Mouse (Mus musculus) heart, adult 9 months (tissue): ENCODE data around the gene Rnh1.

Experiments
- DNase-seq, 2 experiments: peaks; one replicate each; pipeline ENCODE4 v3.0.0; 2022; ENCODE audit warnings: low spot score in 2 of 2

Gene Rnh1

DNA sequence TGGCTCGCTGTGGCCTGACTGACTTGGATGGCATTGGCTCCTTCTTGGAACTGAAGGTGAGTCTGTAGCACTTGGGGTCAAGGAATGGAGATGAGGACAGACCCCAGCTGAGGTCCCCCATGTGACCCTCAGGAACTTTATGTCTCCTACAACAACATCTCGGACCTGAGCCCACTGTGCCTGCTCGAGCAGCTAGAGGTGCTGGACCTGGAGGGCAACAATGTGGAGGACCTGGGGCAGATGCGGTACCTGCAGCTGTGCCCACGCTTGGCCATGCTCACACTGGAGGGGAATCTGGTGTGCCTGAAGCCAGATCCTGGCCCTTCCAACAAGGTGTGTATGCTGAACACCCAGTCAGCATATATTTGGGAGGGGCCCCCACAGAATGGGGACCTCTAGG, 32.8 kb upstream of the Rnh1 start:
- no peak for DNase-seq

DNA sequence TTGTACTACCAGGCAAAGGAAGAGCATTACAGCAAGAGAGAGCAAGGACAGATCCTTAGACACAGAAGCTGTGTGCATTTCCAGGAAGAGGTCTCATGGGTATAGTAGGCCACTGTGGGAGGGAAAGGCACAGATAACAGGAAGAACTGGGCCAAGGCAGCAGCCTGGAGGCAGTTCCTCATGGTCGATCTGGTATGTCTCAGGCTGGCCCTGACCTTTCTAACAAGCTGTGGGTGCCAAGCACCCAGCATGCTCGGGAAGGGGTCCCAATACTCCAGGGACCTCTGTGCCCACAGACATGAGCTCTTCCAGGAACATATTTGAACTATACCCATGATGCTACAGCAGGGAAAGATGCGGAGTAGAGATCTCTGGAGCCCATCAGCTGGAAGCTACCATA, 31.9 kb upstream of the Rnh1 start:
- DNase-seq: no peak

DNA sequence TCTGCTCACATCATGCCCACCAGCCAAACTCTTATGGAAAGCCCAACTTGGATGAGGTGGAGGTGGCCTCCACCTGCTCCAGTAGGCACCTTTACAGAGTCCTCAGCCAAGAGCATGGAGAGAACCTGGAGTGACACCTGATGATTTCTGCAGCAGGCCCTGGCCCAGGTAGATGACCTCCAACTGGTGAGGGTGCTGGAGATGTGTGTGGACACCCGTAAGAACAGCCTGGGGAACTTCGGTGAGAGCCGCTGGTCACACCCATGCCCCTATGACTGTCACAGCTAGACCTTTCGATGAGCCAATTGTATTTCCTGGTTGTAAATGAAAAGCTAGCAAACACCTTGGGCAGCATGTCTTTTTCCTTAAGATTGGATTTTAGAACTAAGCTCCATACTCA, 25.5 kb upstream of the Rnh1 start:
- no peak for DNase-seq

DNA sequence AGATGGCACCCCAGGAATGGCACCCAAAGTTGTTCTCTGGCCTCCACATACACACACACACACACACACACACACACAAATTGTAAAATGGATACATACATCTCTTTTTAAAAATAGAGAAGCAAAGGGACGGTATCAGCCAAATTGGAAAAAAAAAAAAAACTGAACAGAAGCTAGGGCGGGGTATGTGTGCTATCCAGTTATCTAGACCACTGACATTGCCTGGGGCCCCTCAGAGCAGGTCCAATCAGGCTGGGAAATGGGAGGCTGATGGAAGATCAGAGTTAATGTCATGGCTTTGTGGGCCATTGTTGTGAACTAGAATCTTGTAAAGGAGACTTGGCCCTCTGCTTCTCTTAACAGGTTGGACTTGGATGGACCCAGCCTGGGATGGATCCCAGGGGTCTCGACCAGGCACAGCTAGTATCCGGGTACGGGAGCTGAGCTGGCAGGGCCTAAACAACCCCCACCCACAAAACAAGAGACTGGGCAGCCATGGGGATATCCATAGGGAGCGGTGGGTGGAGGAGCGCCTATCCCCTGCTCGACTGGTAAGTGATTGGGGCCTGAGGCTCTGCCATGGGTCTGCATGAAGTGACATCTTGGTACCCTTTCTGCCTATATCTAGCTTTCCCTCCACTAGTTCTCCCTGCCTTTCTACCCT, 24.1 kb upstream of the Rnh1 start:
- DNase-seq: no peak

DNA sequence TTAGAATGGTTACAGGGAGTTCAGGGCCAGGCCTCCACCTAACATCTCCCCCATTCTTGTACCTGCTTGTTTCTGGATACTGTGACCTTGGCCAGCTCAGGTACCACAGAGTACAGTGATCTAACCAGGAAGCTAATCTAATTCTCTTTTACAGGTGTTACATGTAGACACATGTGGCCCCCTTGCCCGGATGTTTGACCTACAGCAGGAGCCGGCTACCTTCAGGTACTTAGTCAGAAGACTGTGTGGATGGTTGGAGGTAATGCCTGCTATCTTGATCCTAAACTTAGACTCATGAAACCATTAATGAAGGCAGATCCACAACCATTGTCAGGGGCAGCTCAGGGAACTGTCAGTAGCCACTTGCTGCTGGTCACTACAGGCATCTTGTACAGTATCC, 23.1 kb upstream of the Rnh1 start:
- no peak for DNase-seq

DNA sequence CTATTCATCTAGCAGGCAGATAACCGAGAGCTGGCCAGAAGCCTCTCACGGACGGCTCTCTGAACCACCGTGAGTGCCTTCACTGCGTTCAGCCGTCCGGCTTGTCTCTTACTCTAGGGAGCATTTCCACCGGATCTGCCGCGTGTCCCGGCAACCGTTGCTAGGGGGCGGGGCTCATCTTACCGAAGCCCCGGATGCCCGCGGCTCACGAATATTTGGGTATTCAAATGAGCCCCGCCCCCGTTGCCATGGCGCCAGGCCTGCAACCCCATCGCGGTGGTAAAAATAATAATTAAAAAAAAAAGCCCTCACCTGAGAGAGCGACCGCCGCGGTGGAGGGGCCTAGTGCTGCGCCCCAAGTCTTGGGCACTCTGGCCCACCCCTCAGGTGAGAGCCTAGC, 22.2 kb upstream of the Rnh1 start:
- peak; percentile 83 to 86 for DNase-seq

DNA sequence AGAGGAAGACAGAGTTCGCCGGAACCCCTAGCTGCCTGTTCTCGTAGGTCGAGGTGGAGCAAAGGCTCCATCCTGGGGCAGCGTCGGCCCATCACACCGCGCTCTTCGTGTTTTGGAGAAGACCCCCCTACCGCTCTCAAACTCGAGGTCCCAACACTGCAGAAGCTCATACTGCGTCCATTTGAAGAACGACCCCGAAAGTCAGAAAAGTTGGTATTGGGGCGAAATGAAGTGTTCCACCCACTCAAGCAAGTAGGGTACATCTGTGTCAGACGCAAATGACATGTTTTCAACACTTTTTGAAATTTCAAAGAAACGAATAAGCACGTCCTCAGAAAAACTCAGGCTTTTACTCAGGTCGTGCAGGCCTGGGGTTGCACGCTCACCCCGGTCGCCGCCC, 21.8 kb upstream of the Rnh1 start:
- DNase-seq: no peak

DNA sequence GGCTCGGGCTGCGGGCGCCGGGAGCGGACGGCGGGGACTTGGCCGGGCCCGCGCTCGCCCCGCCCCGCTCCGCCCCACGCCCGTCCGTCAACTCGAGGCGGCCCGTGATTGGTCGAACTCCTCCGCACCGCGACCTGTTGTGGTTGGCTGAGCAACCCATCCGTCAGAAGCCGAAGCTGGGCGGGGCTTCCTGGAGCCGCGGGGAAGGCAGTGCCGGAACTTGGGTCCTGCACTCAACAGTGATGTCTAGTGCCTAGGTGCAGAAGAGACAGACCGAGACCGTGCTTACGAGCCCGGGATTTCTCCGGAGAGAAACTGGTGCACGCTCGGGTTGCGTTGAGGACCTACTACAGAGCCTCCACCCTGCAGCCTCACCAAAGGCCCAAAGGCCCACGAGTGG, 21.3 kb upstream of the Rnh1 start, which contains the start of the genes Hras and Lrrc56:
Gene Hras (minus strand): TSS at position 58 of the 400 bp plus-strand sequence.
Gene Lrrc56 (plus strand): TSS at position 210 of the 400 bp plus-strand sequence.
- peak; percentile 97 to 98 for DNase-seq

DNA sequence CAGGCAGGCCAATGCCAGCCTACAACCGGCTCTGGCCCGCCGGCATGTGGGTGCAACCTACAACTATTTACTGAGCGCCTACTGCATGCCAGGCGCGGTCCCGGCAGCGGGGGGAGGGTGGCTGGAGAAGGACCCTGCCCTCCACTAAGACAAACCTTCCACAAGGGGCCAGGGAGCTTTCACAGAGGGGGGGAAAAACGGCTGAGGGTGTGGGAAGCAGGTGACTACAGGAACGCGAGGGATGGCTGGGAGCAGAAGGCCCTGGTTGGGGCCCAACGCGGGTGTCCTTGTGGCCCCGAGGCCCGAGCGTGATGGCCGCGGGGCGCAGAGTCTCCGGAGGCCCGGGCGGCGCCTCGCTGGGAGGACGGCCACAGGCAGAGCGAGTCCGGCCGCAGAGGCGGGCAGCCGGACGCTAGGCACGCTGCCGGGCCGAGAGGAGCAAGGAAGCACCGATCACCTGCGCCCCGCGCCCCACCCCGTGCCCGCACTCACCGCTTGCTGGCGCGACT, 20.7 kb upstream of the Rnh1 start:
- no peak for DNase-seq

DNA sequence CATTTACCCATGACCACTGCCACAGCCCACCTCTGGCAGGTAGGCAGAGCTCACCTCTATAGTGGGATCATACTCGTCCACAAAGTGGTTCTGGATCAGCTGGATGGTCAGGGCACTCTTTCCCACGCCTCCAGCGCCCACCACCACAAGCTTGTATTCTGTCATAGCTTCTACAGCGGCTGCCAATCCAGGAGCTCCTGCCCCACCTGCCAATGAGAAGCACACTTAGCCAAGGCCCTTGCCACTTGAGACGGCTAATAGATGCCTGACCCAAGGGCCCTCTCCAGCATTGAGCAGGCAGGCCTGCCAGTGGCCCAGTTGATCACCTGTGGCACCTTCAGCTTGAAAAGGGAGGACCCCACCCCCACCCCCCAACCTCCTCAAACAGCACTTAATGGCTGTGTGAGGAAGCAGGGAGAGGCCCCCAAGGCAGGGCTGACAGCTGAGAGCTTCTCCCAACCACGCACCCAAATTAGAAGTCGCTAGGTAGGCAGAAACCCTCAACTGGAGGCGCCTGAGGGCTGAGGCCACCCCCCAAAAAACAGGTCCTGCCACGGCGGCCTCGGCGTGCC, 20.2 kb upstream of the Rnh1 start:
- no peak for DNase-seq

DNA sequence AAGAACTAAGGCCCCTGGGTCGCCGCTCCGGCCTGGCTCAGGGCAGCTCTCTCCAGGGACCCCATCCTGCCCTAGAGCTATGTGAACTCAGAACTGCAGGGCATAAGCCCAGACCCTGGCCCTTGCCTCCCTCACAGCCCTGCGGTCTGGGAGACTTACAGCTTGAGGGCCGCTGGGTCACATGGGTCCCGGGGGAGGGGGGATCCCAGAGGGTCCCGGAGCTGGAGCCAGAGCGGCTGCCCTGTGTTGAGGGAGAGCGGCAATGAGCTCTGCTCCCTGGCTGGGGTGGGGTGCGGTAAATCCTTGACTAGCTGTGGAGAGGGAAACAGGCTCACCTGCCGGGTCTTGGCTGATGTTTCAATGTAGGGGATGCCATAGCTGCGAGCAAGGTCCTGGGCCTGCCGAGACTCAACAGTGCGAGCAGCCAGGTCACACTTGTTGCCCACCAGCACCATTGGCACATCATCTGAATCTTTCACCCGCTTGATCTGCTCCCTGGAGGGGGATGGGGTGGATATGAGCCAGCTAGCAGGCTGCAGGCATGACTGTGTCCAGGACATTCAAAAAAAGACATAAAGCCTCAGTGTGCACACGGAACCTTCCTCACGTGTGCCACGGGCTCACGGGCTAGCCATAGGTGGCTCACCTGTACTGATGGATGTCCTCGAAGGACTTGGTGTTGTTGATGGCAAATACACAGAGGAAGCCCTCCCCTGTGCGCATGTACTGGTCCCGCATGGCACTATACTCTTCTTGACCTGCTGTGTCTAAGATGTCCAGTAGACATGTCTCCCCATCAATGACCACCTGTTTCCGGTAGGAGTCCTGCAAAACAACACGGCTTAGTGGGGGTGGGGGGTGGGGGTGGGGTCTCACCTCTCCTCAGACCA, 19.4 kb upstream of the Rnh1 start:
- no peak for DNase-seq

DNA sequence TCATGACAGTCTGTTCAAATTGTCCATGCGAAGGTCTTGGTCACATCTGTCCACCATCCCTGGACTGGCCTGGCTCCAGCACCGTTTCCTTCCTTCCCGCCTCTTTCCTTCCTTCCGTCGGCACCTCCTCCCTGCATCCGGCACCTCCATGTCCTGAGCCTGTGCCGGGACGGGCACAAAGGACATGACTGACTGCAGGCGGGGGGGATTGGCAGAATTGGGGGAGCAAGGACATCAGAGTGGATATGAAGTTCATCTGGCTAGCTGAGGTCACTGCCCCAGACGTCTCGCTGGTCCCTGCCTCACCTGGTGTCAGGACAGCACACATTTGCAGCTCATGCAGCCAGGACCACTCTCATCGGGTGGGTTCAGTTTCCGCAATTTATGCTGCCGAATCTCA, 18.4 kb upstream of the Rnh1 start:
- DNase-seq: peak in 1 of 2 experiments; percentile 31

DNA sequence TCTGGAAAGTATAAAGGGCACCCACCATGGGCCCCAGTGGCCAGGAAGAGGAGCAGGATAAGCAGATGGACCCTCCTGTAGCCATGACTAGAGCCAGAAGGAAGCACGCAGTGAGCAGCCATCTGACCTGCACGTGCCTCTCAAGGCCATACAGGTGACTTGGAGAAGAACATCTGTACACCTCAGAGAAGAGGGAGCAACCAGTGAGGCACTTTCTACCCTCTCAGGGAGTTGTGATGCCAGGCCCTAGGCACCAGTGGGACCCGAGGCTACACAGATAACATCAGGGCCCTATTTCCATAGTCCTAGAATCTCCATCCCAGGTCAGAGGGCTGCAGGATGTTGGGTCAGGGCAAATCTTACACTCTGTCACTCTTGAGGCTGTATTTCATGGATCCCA, 17.6 kb upstream of the Rnh1 start:
- no peak for DNase-seq

DNA sequence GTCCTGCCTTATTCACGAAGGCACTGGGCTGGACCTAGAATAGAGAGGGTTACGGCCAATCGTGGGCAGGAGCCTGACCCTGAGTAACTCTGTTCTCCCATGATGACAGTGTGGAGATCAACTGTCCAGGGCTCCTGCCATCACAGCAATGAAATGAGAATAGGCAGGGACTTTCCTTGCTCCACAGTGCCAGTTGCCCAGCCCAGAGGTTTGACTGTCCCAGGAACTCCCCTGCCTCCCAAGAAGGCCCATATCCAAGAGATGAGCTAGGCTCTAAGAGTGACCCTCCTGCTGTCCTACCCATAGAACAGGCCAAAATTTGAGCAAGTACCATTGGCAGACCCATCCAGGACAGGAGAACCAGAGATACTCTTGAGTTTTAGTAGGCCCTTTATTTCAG, 16.1 kb upstream of the Rnh1 start:
- DNase-seq: no peak

DNA sequence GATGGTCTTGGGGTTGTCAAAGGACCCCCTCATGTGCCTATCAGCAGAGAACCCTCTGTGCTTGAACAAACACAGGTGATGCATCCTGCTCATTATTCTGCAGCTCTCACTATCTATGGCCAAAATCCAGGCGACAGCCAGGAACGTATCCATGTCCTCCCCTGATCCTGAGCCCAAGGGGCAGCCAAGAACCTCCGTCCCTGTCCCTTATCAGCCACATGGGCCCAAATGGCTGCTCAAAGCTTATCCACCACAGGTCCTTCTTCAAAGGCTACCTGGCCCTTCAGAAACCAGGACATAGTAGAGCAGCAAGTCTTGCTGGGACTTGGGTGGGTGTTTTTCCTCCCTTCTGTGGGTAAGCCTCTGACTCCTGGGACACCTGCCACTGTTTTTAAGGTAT, 15.5 kb upstream of the Rnh1 start:
- no peak for DNase-seq

DNA sequence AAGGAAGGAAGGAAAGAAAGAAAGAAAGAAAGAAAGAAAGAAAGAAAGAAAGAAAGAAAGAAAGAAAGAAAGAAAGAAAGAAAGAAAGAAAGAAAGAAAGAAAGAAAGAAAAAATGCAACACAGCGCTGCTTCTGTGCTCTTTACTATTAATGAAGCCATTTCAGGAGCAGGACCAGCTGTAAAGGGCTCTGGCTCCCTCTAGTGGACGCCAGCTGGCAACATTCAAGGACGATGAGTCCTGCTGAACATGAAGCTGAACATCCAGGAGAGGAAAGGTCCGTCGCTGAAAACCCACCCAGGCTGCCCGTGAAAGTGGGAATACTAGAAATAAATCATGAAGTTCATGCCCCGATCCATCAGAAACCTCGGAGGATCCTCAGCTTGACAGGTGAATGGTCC, 3.5 kb upstream of the Rnh1 start:
- peak in 1 of 2 experiments; percentile 86 for DNase-seq

DNA sequence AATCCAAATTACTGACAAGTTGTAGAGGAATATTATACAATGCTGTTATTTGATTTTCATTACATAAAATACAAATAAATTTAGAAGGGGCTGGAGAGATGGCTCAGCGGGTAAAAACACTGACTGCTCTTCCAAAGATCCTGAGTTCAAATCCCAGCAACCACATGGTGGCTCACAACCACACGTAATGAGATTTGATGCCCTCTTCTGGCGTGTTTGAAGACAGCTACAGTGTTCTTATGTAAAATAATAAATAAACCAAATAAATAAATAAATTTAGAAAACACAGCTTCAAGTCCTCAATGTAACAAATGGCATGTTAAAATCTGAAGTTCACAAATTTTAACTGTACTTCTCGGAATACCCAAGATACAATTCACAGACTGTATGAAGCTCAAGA, 2.4 kb upstream of the Rnh1 start:
- DNase-seq: no peak

DNA sequence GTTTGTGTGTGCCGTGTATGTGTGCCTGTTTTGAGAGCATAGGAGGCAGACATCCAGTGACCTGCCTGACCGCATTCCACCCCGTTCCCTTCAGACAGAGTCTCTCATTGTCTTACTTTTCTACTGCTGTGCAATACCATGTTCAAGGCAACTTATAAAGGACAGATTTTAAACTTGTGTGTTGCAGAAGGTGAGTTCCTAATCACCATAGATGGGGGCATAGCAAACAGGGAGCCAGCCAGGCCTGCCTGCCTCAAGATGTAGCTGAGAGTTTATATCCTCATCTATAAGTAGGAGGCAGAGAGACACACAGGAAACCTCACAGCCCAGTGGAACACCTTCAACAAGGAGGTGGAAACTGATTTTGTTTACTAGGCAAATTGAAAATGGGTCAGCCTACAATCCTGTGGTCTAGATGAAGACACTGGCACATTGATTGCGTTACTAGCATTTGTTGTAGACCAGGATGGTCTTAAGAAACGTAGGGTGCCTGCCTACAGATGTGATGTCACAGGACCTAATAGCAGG, 730 bp upstream of the Rnh1 start:
- no peak for DNase-seq

DNA sequence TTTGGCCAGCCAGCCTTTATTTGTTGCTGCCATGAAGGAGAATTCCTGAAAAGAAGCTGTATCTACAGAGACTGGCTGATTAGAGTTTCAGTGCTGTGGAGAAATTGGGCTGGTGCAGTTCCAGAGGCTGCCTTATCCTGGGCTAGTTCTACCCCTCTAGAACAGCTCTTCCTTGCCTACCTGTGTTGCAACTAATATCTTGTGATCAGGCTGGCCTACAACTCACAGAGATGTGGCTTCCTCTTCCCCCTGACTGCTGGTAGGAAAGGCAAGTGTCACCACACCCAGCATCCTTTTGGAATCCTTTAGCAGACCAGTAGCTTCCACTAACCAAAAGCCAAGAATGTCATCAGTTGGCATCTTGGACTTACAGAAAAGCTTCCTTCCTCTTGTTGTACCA, 2.8 kb downstream of the Rnh1 start:
- DNase-seq: no peak

DNA sequence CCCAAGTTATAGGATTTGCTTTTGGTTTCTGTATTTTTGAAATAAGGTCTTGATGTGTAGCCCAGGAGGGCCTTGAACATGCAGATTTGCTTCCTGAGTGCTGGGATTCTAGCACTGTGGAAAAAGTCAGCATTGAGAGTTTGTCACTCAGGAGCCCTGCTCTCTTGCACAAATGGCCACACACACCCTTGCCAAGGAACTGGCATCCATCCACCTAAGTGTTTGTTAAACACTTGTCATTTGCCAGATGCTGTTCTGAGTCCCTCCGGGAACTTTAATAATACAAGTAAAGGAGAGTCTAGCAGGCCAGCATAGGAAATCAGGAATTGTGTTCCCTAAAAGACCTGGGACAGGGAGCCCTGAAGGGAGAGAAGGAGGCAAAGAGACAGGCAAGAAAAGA, 3.4 kb downstream of the Rnh1 start:
- DNase-seq: no peak

DNA sequence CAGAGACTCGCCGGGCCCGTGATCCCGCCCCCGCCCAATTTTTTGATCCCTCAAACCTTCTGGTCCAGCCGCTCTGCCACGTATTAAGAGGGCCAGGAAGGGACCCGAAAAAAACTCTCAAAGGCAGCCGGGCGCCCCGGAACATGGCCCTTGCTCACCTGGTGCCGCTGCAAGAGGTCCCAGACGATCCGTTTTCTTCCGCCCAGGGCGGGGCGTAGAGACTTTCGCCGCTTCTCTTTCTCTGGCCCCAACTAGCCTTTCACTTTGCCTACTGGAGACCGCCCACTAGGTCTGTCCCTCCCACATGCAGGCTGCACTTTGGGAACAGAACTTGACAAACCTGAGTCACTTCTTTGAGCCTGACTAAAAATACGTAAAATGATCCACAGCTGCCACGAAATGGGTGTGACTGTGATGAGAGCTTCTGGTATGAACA, 4.1 kb downstream of the Rnh1 start:
- DNase-seq: peak; percentile 78 to 81

DNA sequence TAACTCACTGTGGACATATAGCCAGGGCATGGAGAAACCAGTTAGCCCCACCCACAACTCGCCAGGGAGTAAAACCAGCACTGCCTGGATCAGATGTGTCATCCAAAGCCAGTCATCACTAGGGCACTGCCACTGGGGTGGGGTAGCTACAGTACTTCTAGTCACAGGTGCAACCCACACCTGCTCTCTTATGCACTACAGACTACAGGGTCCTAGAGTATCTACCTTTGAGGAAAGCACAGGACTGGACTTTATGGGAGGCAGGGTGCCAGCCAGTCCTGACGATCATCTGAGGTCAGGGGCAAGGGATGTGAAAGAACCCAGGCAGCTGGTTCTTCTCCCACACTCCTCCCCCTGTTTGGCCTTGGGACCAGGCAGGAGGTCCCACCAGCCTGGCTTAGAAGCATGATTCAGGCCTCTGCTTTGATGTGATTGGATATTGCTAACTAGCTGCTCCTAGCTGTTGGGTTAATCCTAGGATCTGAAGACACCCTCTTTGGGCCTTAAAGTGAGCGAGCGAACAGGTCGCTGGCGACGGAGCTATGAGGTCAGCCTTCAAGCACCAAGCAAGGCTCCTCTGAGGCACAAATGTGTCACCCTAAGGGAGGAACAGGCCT, 4.6 kb downstream of the Rnh1 start:
- peak; percentile 52 to 53 for DNase-seq
